ENCODE assay signal across 11 mouse cellular contexts in the genomic region with DNA sequence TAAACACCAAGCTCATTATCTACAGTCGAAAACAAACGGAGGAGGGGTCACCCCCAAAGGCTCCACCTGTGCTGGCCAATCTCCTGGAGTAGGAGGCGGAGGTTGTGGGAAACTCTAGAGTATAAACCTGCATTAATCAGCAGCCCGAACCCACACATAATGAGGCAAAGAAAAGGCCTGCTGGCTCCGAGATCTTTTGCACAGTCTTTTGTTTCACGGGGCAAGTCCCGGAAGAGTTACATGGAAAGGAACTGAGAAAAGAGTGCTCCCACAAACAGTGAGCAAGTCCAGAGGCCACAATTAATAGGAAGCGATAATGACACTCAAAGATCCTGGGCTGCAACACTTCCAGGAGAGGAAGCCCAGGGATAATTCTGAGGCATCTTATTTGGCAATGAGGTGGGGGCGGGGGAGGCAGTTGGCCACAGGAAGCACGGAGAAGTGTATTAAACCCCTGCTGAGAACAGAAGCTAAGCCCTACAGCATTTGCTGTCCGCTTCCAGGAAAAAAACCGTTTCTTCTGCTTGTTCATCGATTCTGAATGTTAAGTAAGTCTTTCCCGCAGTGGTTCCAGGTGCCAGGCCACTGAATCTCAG. TPM values are rescaled to one million over a fixed set of nuclear protein-coding genes. Genes with fewer than 3 reads are reported as not detected.
DNase-seq lines count a peak whose midpoint lies in the region; ATAC-seq and TF ChIP-seq lines count a peak whose summit lies in the region.
"Had no signal": no experiment of that assay in that cellular context is flagged by ENCODE, and none has a peak within 500 bp of the region (broad histone marks: within the 10 kb centered on the region; RNA-seq: fewer than 3 reads in every experiment).

No protein-coding gene starts in this region.

- TF ChIP-seq CTCF in layer of hippocampus, adult 2 months (conservative IDR thresholded peaks at IDR 0.05) = no peak

- no peak overlapping the region for H3K27ac ChIP-seq in forebrain, embryonic 15.5 days (replicated peaks)
- H3K27ac ChIP-seq in midbrain, embryonic 12.5 days (replicated peaks) = peak overlapping the region; percentile 74
- no peak overlapping the region for H3K27ac ChIP-seq in layer of hippocampus, adult 2 months

- peak overlapping the region; percentile 16 for H3K4me2 ChIP-seq in forebrain, embryonic 15.5 days (replicated peaks)
- peak overlapping the region; percentile 37 for H3K4me2 ChIP-seq in midbrain, embryonic 12.5 days (replicated peaks)

- H3K36me3 ChIP-seq in forebrain, embryonic 15.5 days = no peaks in the 10 kb centered on the region
- no peaks in the 10 kb centered on the region for H3K36me3 ChIP-seq in midbrain, embryonic 12.5 days

- H3K9ac ChIP-seq in forebrain, embryonic 15.5 days (replicated peaks) = no peak overlapping the region
- H3K9ac ChIP-seq in midbrain, embryonic 12.5 days (replicated peaks) = 0 out of 2 replicates have a peak overlapping the region, but pooled peaks have one; percentile 15

- peak; percentile 39 for DNase-seq in embryo, embryonic 10.5 days (ENCODE audit: low spot score)
- DNase-seq in embryo, embryonic 10 days (ENCODE audit: low spot score) = no peak
- peak; percentile 30 for DNase-seq in ES-CJ7 (ENCODE audit: low read depth, low spot score)
- DNase-seq in layer of hippocampus, adult 2 months (ENCODE audit: low spot score in 2 of 2) = no peak
- DNase-seq in testis, postnatal 10 days (ENCODE audit: low spot score) = no peak
- DNase-seq: cerebellum, adult 11 months; gastrocnemius, postnatal 36 days had no signal

- WGBS in forebrain, embryonic 15.5 days = 2% methylated on average over 14 of the region's 14 CpGs
- 6% methylated on average over 14 of the region's 14 CpGs for WGBS in midbrain, embryonic 12.5 days

- H3K4me1 ChIP-seq in forebrain, embryonic 15.5 days = peaks cover 12% of the 10 kb centered on the region
- H3K4me1 ChIP-seq in midbrain, embryonic 12.5 days = peaks cover 11% of the 10 kb centered on the region

- no peak overlapping the region for H3K4me3 ChIP-seq in forebrain, embryonic 15.5 days
- H3K4me3 ChIP-seq in midbrain, embryonic 12.5 days = peak overlapping the region; percentile 3; the same call in 1 of the 2 replicates
- no peak overlapping the region for H3K4me3 ChIP-seq in layer of hippocampus, adult 2 months
- H3K4me3 ChIP-seq: myocyte had no signal

- H3K9me3 ChIP-seq in forebrain, embryonic 15.5 days = no peaks in the 10 kb centered on the region
- no peaks in the 10 kb centered on the region for H3K9me3 ChIP-seq in midbrain, embryonic 12.5 days

- ATAC-seq in forebrain, embryonic 15.5 days (replicated peaks) = peak; percentile 57
- ATAC-seq in midbrain, embryonic 12.5 days (ENCODE audit: low FRiP score, low read depth) = peak; percentile 80
- ATAC-seq in erythroid progenitor cell, adult 5-6 weeks (replicated peaks; ENCODE audit: low FRiP score, poor library complexity, severe bottlenecking) = no peak

- no peaks in the 10 kb centered on the region for H3K27me3 ChIP-seq in forebrain, embryonic 15.5 days
- H3K27me3 ChIP-seq in midbrain, embryonic 12.5 days = no peaks in the 10 kb centered on the region

RNA-seq across cellular contexts. Expression of gene Mamdc2, which starts 59.1 kb away (rescaled TPM):
- 0.95 and 1.2 TPM in 2 replicates for polyA plus RNA-seq in forebrain, embryonic 15.5 days (2015; fragmentation: Nextera tagmentation; extraction: Ambion mirVana)
- 1.6 and 2.5 TPM in 2 replicates for polyA plus RNA-seq in midbrain, embryonic 12.5 days (2016; fragmentation: Nextera tagmentation; extraction: Ambion mirVana)
- 1 to 10 TPM; 1.1 to 1.2 TPM for total RNA-seq in layer of hippocampus, adult 2 months (2021)
- total RNA-seq in erythroid progenitor cell, adult 5-6 weeks (2015; ENCODE audit: low replicate concordance) = not detected in 2 replicates
- not detected in 2 replicates for total RNA-seq in erythroid progenitor cell, adult 5-6 weeks (2017; ENCODE audit: low replicate concordance)

Comparison
In these comparisons a context has a peak if more than half of its experiments do, and no peak if none do; other contexts are left out.
1. DNase-seq: peak in embryo, embryonic 10.5 days (single experiment) and ES-CJ7 (single experiment); none in embryo, embryonic 10 days (single experiment), layer of hippocampus, adult 2 months (0 of 2) and testis, postnatal 10 days (single experiment).